Mouse (Mus musculus) heart, embryonic 13.5 days (tissue): ENCODE data around the gene Nbdy. TPM values are rescaled to one million over a fixed set of nuclear protein-coding genes. Genes with fewer than 3 reads are reported as not detected.

Experiments
- ATAC-seq: fragments of 200-750 bp; cut with Nextera tagmentation; 2 replicates; pipeline ENCODE4 v1.8.0; 2017; ENCODE audit warnings: moderate TSS enrichment; ENCODE audit not compliant: insufficient number of reproducible peaks, low FRiP score, low TSS enrichment; ENCODE audit errors: extremely low read depth
- H3K27ac ChIP-seq: fragments of 300-500 bp; sonication (generic); replicated peaks from 2 replicates; pipeline ENCODE4 v1.5.1; 2015; ENCODE audit warnings: moderate library complexity, mild to moderate bottlenecking, inconsistent platforms
- H3K27me3 ChIP-seq: fragments of 300-500 bp; sonication (generic); replicated peaks from 2 replicates; pipeline ENCODE4 v1.6.1; 2015; ENCODE audit warnings: mild to moderate bottlenecking, inconsistent platforms
- H3K36me3 ChIP-seq: fragments of 300-500 bp; sonication (generic); 2 replicates; pipeline ENCODE4 v1.6.1; 2015; ENCODE audit warnings: mild to moderate bottlenecking, inconsistent platforms
- H3K4me1 ChIP-seq: fragments of 300-500 bp; sonication (generic); 2 replicates; pipeline ENCODE4 v1.6.1; 2015; ENCODE audit warnings: inconsistent platforms
- H3K4me2 ChIP-seq: fragments of 300-500 bp; sonication (generic); 2 replicates; pipeline ENCODE4 v1.6.1; 2015; ENCODE audit warnings: inconsistent platforms, mild to moderate bottlenecking, moderate library complexity
- H3K4me3 ChIP-seq: fragments of 300-500 bp; sonication (generic); 2 replicates; pipeline ENCODE4 v1.5.1; 2015; ENCODE audit warnings: moderate library complexity, mild to moderate bottlenecking, inconsistent platforms
- H3K9ac ChIP-seq: fragments of 300-500 bp; sonication (generic); 2 replicates; pipeline ENCODE4 v1.6.1; 2015; ENCODE audit warnings: inconsistent platforms, mild to moderate bottlenecking, moderate library complexity
- H3K9me3 ChIP-seq: fragments of 300-500 bp; sonication (generic); 2 replicates; pipeline ENCODE4 v1.6.1; 2016; ENCODE audit warnings: inconsistent platforms
- WGBS: fragments of 180-500 bp; shearing (Covaris S2); methylation state at CpG from one replicate; pipeline ENCODE4 v1.1.7; 2015; ENCODE audit warnings: mixed read lengths; 5-methylcytosine and 5-hydroxymethylcytosine counted together
- polyA plus RNA-seq: library from polyadenylated mRNA; unstranded; fragments of >200 nt; fragmentation: Nextera tagmentation; extraction: Ambion mirVana; gene quantifications from 2 replicates; pipeline ENCODE4 v1.2.1, GENCODE M21; 2015

Nbdy gene
- 73.5 and 78.1 TPM in 2 replicates for polyA plus RNA-seq

DNA sequence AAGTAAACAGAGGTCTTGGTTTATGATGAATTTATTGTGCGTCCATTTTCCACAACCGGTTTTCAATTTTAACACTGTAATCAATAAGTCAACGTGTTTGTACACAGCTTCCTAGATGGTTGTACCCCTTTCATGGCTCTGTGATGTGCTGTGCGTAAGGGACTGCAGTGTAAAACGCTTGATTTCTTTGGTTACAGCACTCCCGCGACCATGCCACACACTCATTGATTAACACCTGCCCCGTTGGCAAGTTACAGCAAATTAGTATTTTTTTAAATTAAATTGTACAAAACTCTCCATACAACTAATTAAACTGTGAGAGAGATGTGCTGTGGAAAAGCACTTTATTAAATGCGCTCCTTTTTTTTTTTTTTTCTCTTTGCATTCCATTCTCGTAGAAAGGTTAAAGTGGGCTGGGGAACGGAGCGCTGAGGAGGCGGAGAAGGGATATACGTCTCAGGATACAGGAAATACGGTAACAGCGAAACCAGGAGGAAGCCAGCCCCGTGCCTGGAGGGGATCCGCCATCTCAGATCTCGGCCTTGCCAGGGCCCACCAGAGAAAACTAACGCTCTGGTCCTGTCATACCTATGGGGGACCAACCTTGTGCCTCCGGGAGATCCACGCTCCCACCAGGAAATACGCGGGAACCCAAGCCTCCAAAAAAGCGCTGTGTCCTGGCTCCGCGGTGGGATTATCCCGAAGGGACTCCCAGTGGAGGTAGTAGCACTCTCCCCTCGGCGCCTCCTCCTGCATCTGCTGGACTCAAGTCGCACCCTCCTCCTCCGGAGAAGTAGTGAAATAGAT lies at the start of gene Nbdy:
Nbdy (plus strand) TSS at position 481 of the 807 bp plus-strand sequence.
- Histone ChIP-seq H3K36me3 (peaks cover 8% of the 10 kb centered on the region; the same call in 1 of the 2 replicates), H3K27ac (peak within 1 kb of the TSS; percentile 77), H3K4me2 (peak within 1 kb of the TSS; percentile 68), H3K4me3 (peak within 1 kb of the TSS; percentile 66), H3K9ac (peak within 1 kb of the TSS; percentile 84), H3K4me1 (peaks cover 5% of the 10 kb centered on the region), H3K9me3 (no peaks in the 10 kb centered on the region), H3K27me3 (no peaks in the 10 kb centered on the region)
- no peak for ATAC-seq
- 7% methylated on average over 32 of the region's 32 CpGs for WGBS

DNA sequence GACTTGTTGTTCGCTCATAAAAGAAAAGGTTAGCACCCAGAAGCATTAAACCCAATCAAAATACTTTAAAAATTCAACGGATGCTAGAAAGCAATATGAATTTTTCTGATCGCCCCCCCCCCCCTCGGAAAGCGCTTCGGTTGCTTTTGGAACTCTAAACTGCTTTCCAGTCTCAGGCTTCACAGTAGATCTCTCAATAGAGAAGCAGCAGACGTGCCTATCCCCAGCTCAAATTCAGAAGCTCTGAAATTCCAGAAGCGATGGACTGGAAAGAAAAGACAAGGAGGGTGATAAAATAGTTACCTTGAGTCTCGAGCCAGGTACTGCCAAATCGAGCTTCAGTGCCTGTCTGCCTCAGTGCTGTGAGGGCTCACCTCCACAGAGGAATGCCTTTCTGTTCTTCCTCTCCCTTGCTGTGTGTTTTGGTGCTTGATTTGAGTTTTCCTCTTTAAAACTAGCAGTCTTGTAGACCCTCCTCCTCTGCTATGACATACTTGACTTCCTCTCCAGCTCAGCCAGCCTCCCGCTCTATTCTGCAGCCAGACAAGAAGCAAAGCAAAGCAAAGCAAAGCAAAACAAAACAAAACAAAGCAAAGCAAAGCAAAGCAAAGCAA lies 27.5 kb upstream of the Nbdy start, which contains the start of gene Kctd12b:
Kctd12b (minus strand) TSS at position 610 of the 614 bp plus-strand sequence.
- ATAC-seq: no peak
- Histone ChIP-seq H3K27me3 (no peaks in the 10 kb centered on the region), H3K4me3 (peak within 1 kb of the TSS; percentile 52), H3K4me2 (peak within 1 kb of the TSS; percentile 61), H3K9ac (peak within 1 kb of the TSS; percentile 72), H3K9me3 (no peaks in the 10 kb centered on the region), H3K4me1 (no peaks in the 10 kb centered on the region), H3K27ac (peak within 1 kb of the TSS; percentile 66), H3K36me3 (no peaks in the 10 kb centered on the region)
- WGBS: 22% methylated on average over 11 of the region's 11 CpGs

DNA sequence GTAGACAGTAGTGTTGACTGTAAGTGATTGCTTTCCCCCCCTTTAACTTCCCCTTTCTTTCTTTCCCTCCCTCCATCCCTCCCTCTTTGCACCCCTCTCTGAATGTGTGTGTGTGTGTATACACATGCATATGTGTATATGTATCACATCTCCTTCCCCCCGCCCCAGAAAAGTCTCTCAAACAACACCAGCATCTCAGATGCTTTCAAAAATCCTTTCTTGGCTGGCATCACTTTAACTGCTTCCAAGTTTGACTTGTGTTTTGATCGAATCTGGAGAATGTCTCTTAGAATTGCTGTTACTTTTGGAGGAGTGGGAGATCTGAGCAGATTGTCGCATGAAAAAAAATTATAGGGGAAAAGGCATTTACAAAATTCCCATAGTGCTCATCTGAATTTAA lies 22.9 kb upstream of the Nbdy start:
- Histone ChIP-seq H3K4me3 (no peak overlapping the region), H3K27ac (no peak overlapping the region), H3K4me1 (no peaks in the 10 kb centered on the region), H3K36me3 (no peaks in the 10 kb centered on the region), H3K9ac (no peak overlapping the region), H3K9me3 (no peaks in the 10 kb centered on the region), H3K4me2 (no peak overlapping the region), H3K27me3 (no peaks in the 10 kb centered on the region)
- no peak for ATAC-seq
- WGBS: 67% methylated on average over 3 of the region's 3 CpGs

DNA sequence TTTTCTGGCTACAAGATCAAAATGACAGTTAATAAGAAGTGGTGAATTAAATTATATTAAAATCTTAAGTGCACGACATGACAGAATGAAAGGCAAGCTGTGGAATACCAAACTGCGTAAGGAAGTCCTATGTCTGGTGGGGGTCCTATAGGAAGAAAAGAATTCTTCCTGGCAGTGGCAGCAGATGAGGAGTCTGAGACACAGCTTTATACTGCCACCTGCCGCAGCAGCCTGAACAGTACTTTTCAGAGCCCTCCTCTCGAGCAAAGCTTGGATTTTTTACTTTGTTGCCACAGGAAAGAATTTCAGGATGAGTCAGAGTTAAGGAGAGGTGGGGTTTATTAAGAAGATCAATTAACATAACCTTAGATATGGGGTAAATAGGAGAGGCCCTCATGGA lies 15.7 kb upstream of the Nbdy start:
- Histone ChIP-seq H3K4me2 (no peak overlapping the region), H3K9me3 (no peaks in the 10 kb centered on the region), H3K4me3 (no peak overlapping the region), H3K4me1 (no peaks in the 10 kb centered on the region), H3K27ac (no peak overlapping the region), H3K9ac (no peak overlapping the region), H3K36me3 (no peaks in the 10 kb centered on the region), H3K27me3 (no peaks in the 10 kb centered on the region)
- 25% methylated on average over 4 of the region's 4 CpGs for WGBS
- ATAC-seq: no peak

DNA sequence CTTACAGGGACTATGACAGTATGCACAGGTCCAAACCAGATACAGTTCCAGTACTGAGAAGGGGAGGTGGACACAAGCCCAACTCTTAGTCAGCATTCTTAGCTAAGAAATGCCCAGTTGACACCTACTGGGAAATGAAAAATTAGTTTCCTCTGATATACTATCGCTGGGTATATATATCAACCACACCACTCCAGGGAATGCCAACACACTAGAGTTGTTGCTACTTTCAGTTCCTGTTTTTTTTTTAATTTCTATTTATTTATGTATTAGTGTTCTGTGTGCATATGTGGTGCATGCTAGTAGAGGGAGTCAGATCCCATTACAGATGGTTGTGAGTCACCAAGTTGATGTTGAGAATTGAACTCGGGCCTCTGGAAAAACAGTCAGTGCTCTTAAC lies 6.7 kb upstream of the Nbdy start:
- WGBS: 82% methylated on average over 2 of the region's 2 CpGs
- Histone ChIP-seq H3K36me3 (no peaks in the 10 kb centered on the region), H3K4me2 (no peak overlapping the region), H3K27me3 (no peaks in the 10 kb centered on the region), H3K4me1 (no peaks in the 10 kb centered on the region), H3K27ac (no peak overlapping the region), H3K9me3 (no peaks in the 10 kb centered on the region), H3K4me3 (no peak overlapping the region), H3K9ac (no peak overlapping the region)
- no peak for ATAC-seq

DNA sequence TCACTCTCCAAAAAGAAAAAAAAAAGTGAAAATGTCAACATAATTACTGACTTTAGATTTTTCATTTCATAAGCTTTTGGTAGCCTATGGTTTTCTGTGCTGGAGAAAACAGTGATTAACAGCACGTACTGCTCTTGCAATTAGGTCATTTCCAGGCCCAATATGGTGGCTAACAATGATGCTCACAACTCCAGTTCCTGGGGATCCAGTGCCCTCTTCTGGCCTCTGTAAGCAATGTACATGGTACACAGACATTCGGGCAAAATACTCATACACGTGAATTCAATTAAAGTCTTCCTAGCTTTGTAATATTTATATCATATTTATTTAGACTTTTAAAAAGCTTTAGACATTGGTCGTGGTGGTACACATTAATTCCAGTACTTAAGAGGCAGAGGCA lies 3.8 kb upstream of the Nbdy start:
- Histone ChIP-seq H3K36me3 (no peaks in the 10 kb centered on the region), H3K9ac (no peak overlapping the region), H3K27me3 (no peaks in the 10 kb centered on the region), H3K9me3 (no peaks in the 10 kb centered on the region), H3K27ac (no peak overlapping the region), H3K4me3 (no peak overlapping the region), H3K4me2 (no peak overlapping the region), H3K4me1 (no peaks in the 10 kb centered on the region; the same call in 1 of the 2 replicates)
- no peak for ATAC-seq
- 33% methylated on average over 4 of the region's 4 CpGs for WGBS

DNA sequence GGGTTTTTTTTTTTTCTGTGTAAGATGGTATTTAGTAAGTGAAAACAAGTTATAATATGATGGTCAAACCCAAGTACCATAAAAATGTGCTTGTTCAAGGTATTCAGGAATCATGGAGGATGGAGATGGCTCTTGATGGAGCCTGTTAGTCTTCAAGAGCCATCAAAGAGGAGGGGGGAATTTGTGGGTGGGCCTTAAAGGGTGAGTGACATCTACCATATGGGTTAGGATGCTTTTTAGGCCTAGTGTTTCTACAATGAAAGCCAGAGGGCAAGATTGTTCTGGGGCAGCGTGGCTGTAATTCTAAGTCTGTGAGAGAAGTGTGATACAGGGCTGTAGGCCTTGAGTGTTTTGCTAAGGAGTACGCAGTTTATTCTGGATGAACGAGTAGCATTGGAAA lies 1.0 kb downstream of the Nbdy start:
- Histone ChIP-seq H3K4me2 (peak overlapping the region; percentile 68), H3K9ac (peak overlapping the region; percentile 61), H3K36me3 (peaks cover 11% of the 10 kb centered on the region; the same call in 1 of the 2 replicates), H3K4me3 (peak overlapping the region; percentile 66), H3K4me1 (peaks cover 5% of the 10 kb centered on the region), H3K27ac (no peak overlapping the region), H3K9me3 (no peaks in the 10 kb centered on the region), H3K27me3 (no peaks in the 10 kb centered on the region)
- WGBS: 38% methylated on average over 3 of the region's 3 CpGs
- no peak for ATAC-seq

DNA sequence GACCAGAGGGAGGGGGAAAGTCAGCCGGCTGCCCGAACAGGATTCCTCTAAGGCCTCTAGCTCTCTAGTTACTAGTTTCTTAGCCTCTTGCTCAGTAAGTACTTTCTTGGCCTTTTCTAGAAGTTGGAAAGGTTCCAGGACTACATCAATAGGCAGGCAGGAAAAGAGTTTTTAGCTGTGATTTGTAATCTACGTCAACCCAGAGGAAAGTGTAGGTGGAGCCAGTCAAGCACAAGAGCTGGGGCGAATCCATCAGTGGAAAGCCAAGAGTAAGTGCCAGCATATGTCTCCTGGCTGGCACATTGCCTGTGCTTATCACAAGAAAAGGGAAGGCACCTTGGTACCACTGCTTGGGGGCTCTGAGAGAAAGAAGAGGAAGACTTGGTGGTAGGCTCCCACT lies 12.3 kb downstream of the Nbdy start:
- H3K4me3 ChIP-seq: no peak overlapping the region
- no peaks in the 10 kb centered on the region for H3K9me3 ChIP-seq
- H3K4me2 ChIP-seq: no peak overlapping the region
- no peaks in the 10 kb centered on the region for H3K27me3 ChIP-seq
- H3K9ac ChIP-seq: no peak overlapping the region
- H3K36me3 ChIP-seq: peaks cover 31% of the 10 kb centered on the region
- no peaks in the 10 kb centered on the region for H3K4me1 ChIP-seq
- ATAC-seq: no peak
- WGBS: 69% methylated on average over 4 of the region's 4 CpGs
- H3K27ac ChIP-seq: no peak overlapping the region

DNA sequence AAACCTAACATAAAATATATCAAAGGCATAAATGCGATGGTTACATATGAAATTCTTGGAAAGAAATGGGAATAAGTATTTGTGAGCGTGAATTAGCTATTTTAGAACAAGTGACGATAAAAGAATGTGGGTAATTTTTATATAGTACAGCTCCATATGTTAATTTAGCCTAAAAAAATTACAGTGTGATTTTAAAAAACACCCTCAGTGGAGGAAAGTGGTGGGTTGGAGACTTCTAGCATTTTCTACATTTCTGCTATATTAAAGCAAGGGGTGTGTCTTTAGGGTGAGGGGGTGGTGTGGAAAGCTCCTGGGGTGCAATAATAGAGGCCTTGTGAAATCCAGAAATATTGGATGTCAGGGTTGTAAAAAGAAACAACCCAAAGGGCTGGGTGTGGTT lies 19.1 kb downstream of the Nbdy start:
- ATAC-seq: no peak
- Histone ChIP-seq H3K27me3 (no peaks in the 10 kb centered on the region), H3K9ac (no peak overlapping the region), H3K4me1 (no peaks in the 10 kb centered on the region), H3K9me3 (no peaks in the 10 kb centered on the region), H3K4me3 (no peak overlapping the region), H3K36me3 (0 out of 2 replicates have a peak, but pooled peaks cover 6% of the 10 kb centered on the region), H3K4me2 (no peak overlapping the region), H3K27ac (no peak overlapping the region)
- WGBS: 93% methylated on average over 3 of the region's 3 CpGs

DNA sequence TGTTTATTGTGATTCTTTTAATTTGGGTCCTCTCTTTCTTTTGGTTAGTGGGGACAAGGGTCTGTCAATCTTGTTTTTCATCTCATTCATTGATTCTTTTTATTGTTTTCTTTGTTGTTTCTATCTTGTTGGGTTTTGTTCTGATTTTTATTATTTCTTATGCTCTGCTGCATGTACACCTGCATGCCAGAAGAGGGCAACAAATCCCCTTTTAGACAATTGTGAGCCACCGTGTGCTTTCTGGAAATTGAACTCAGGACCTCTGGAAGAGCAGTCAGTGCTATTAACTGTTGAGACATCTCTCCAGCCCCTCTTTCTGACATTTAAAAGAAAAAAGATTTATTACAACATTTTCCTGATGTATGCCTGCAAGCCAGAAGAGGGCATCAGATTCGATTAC lies 25.8 kb downstream of the Nbdy start:
- no peak for ATAC-seq
- H3K4me1 ChIP-seq: no peaks in the 10 kb centered on the region
- no peak overlapping the region for H3K9ac ChIP-seq
- H3K4me3 ChIP-seq: no peak overlapping the region
- no peak overlapping the region for H3K4me2 ChIP-seq
- 31% methylated on average over 2 of the region's 2 CpGs for WGBS
- H3K27ac ChIP-seq: no peak overlapping the region
- H3K27me3 ChIP-seq: no peaks in the 10 kb centered on the region
- no peaks in the 10 kb centered on the region for H3K9me3 ChIP-seq
- H3K36me3 ChIP-seq: no peaks in the 10 kb centered on the region
